Comparison of ENCODE assay signal across 7 mouse cellular contexts in genomic region chr13:15759633-15760441, GRCm38 (mm10).
DNase-seq lines count a peak whose midpoint lies in the region; ATAC-seq lines count a peak whose summit lies in the region.

No protein-coding gene starts in this region.

- peak overlapping the region; percentile 60 for H3K9ac ChIP-seq in neural tube, embryonic 11.5 days (ENCODE audit: low read length)
- peak overlapping the region; percentile 44 for H3K9ac ChIP-seq in heart, embryonic 16.5 days (ENCODE audit: low read length)
- H3K9ac ChIP-seq in liver, embryonic 16.5 days (ENCODE audit: low read depth, low read length), result no peak overlapping the region

- DNase-seq in neural tube, embryonic 11.5 days (ENCODE audit: low spot score), result peak; percentile 54
- no peak for DNase-seq in neural tube, embryonic 10.5 days (ENCODE audit: extremely low spot score, low spot score)
- DNase-seq in adrenal gland, adult (ENCODE audit: inconsistent age in 2 of 2, low spot score in 1 of 2), result no peak
- DNase-seq in spleen, adult 12 weeks (ENCODE audit: low spot score), result no peak

- no peaks in the 10 kb centered on the region for H3K9me3 ChIP-seq in neural tube, embryonic 11.5 days (ENCODE audit: control insufficient read depth, low read length)
- H3K9me3 ChIP-seq in heart, embryonic 16.5 days (replicated peaks; ENCODE audit: control insufficient read depth, low read length), result no peaks in the 10 kb centered on the region
- no peaks in the 10 kb centered on the region for H3K9me3 ChIP-seq in liver, embryonic 16.5 days (replicated peaks; ENCODE audit: control insufficient read depth, low read length)

- H3K4me2 ChIP-seq in neural tube, embryonic 11.5 days (ENCODE audit: low read depth), result peak overlapping the region; percentile 49
- H3K4me2 ChIP-seq in heart, embryonic 16.5 days (ENCODE audit: low read depth, low read length), result peak overlapping the region; percentile 76
- peak overlapping the region; percentile 53 for H3K4me2 ChIP-seq in liver, embryonic 16.5 days (ENCODE audit: low read depth, low read length)

- ATAC-seq in neural tube, embryonic 11.5 days (ENCODE audit: insufficient read depth, low FRiP score, low TSS enrichment), result peak; percentile 29
- ATAC-seq in heart, embryonic 16.5 days (replicated peaks; ENCODE audit: extremely low read depth, insufficient read depth, low FRiP score), result no peak
- ATAC-seq in liver, embryonic 16.5 days (ENCODE audit: low read depth), result peak; percentile 41; the same call in 1 of the 2 replicates
- no peak for ATAC-seq in CD4-positive, CD25-positive, alpha-beta regulatory T cell, adult 4 months

- H3K27me3 ChIP-seq in neural tube, embryonic 11.5 days (ENCODE audit: control insufficient read depth, insufficient read depth, low read length), result no peaks in the 10 kb centered on the region
- peaks cover 11% of the 10 kb centered on the region; the same call in 1 of the 2 replicates for H3K27me3 ChIP-seq in heart, embryonic 16.5 days (ENCODE audit: control insufficient read depth, insufficient read depth, low read length)
- no peaks in the 10 kb centered on the region for H3K27me3 ChIP-seq in liver, embryonic 16.5 days (ENCODE audit: control insufficient read depth, insufficient read depth, low read depth, low read length)

- H3K4me1 ChIP-seq in neural tube, embryonic 11.5 days (ENCODE audit: control insufficient read depth, insufficient read depth, low read length), result 0 out of 2 replicates have a peak, but pooled peaks cover 4% of the 10 kb centered on the region
- H3K4me1 ChIP-seq in heart, embryonic 16.5 days (ENCODE audit: control insufficient read depth, insufficient read depth, low read length), result no peaks in the 10 kb centered on the region; the same call in 1 of the 2 replicates
- no peaks in the 10 kb centered on the region for H3K4me1 ChIP-seq in liver, embryonic 16.5 days (ENCODE audit: control insufficient read depth, low read depth, low read length)

- H3K4me3 ChIP-seq in neural tube, embryonic 11.5 days (ENCODE audit: low read depth, low read length), result peak overlapping the region; percentile 43
- H3K4me3 ChIP-seq in heart, embryonic 16.5 days (ENCODE audit: low read length), result peak overlapping the region; percentile 52
- H3K4me3 ChIP-seq in liver, embryonic 16.5 days (ENCODE audit: low read depth, low read length), result peak overlapping the region; percentile 34; the same call in 1 of the 2 replicates

- no peaks in the 10 kb centered on the region for H3K36me3 ChIP-seq in neural tube, embryonic 11.5 days (ENCODE audit: control insufficient read depth, insufficient read depth, low read length)
- H3K36me3 ChIP-seq in heart, embryonic 16.5 days (ENCODE audit: control insufficient read depth, insufficient read depth), result no peaks in the 10 kb centered on the region
- H3K36me3 ChIP-seq in liver, embryonic 16.5 days (ENCODE audit: control insufficient read depth, insufficient read depth), result no peaks in the 10 kb centered on the region

- H3K27ac ChIP-seq in neural tube, embryonic 11.5 days (ENCODE audit: low read depth, low read length), result no peak overlapping the region
- no peak overlapping the region for H3K27ac ChIP-seq in heart, embryonic 16.5 days (ENCODE audit: low read length)
- H3K27ac ChIP-seq in liver, embryonic 16.5 days (ENCODE audit: low read length), result no peak overlapping the region

- 24% methylated on average over 10 of the region's 10 CpGs for WGBS in neural tube, embryonic 11.5 days
- WGBS in heart, embryonic 16.5 days, result 22% methylated on average over 10 of the region's 10 CpGs
- 14% methylated on average over 10 of the region's 10 CpGs for WGBS in liver, embryonic 16.5 days (ENCODE audit: insufficient replicate concordance)

Comparison
In these comparisons a context has a peak if more than half of its experiments do, and no peak if none do; other contexts are left out.
1. ATAC-seq: peak in neural tube, embryonic 11.5 days (single experiment) and liver, embryonic 16.5 days (single experiment); none in heart, embryonic 16.5 days (single experiment) and CD4-positive, CD25-positive, alpha-beta regulatory T cell, adult 4 months (single experiment).
2. Peak in every context shown above with its lines, with median percentiles within 50 percentile points of each other: H3K4me2 ChIP-seq and H3K4me3 ChIP-seq.